Mouse (Mus musculus): ENCODE data around the gene Camsap2. TPM values are rescaled to one million over a fixed set of nuclear protein-coding genes. Genes with fewer than 3 reads are reported as not detected.
A peak's percentile ranks its signal among the peaks of the same experiment; 100 is the strongest.

Gene Camsap2
- total RNA-seq, 2 experiments from 2014 or later, result 3.3 to 6.1 TPM

GRCm38 (mm10) chr1:136344768-136345453 is 993 bp downstream of the Camsap2 start:
- ATAC-seq (replicated peaks; ENCODE audit: poor library complexity, severe bottlenecking), result no peak

DNA sequence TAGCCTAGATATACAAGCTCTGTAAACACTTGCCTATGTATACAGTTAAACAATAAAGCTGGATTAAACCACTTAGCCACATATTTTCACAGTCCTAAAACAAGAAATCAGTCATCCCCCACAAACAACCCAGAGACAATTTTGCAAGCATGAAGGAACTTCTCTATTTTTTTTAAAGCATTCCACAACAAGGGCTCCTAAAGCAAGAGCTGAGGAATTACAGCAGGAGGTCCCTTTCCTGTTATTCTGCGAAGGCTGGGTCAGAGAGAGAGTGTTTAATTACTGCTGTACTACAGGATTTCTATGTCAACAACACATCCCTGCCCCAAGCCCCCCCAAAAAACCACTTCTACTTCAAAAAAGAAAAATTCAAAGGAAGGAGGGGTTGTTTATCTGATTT is 1.6 kb downstream of the Camsap2 start:
- ATAC-seq (replicated peaks; ENCODE audit: poor library complexity, severe bottlenecking), result 0 out of 2 replicates have a peak, but pooled peaks have one; percentile 12

GRCm38 (mm10) chr1:136343727-136344126 is 2.2 kb downstream of the Camsap2 start:
- no peak for ATAC-seq (replicated peaks; ENCODE audit: poor library complexity, severe bottlenecking)

- ATAC-seq (replicated peaks; ENCODE audit: poor library complexity, severe bottlenecking), result no peak
Observed at GRCm38 (mm10) chr1:136340541-136340940, 5.4 kb downstream of the Camsap2 start.

- ATAC-seq (replicated peaks; ENCODE audit: poor library complexity, severe bottlenecking), result no peak
Observed at GRCm38 (mm10) chr1:136334743-136335142, 11.2 kb downstream of the Camsap2 start.

GRCm38 (mm10) chr1:136333512-136333911 is 12.4 kb downstream of the Camsap2 start:
- no peak for ATAC-seq (replicated peaks; ENCODE audit: poor library complexity, severe bottlenecking)

- no peak for ATAC-seq (replicated peaks; ENCODE audit: poor library complexity, severe bottlenecking)
Observed at GRCm38 (mm10) chr1:136333071-136333470, 12.8 kb downstream of the Camsap2 start.

DNA sequence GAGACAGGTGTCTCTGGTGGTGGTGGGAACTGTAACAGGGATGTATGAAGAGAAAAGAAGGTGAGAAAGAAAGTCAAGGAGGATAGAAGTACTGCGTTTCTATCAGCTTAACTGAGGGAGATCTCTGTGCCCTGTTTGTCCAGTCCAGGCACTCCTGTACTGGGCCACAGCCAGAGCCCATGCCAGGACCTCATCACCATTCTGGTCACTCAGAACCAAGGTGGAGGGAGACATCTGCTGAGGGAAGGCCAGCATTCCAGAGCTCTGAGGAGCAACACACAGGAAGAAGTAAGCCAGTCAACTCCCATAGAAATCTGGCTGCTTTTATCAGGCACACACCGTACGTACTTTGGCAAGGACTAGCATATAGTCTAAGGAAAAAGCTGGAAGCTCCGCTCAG is 14.1 kb downstream of the Camsap2 start:
- ATAC-seq (replicated peaks; ENCODE audit: poor library complexity, severe bottlenecking), result no peak

DNA sequence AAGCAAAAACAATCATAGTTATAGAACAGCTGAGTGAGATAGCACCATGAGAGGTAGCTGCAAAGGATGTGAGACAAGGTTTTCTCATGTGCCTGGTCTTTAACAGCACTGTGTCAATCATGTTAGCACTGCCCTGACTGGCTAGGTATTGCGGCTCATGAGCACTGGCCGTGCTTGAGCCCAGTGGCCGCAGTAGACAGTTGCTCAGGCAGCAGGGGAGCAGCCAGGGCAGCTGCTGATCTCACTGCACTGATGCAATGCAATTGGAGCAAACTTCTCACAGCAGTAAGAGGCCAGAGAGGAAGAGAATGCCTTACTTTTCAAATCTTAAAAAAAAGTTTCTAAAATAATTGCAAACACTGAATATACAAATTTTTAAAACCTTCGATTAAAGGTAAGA is 16.5 kb downstream of the Camsap2 start:
- no peak for ATAC-seq (replicated peaks; ENCODE audit: poor library complexity, severe bottlenecking)

GRCm38 (mm10) chr1:136328640-136329039 is 17.3 kb downstream of the Camsap2 start:
- ATAC-seq (replicated peaks; ENCODE audit: poor library complexity, severe bottlenecking), result no peak

DNA sequence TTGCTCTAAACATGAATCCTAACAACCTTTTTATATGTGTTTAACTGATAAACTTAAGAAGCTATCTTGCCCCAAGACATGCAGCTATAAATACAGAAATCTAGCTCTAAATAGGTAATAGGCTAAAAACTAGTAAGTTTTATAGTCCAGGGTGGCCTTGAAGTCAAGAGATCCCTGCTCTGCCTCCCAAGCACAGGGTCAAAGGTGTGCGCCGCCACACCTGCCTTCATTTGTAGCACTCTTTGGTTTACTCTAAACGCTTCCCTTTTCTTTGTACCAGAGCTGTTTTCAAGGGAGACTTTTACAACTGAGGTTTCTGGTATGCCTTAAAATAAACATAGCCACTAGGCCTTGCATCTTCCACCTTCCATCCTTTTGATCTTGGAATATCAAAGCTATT is 18.3 kb downstream of the Camsap2 start:
- no peak for ATAC-seq (replicated peaks; ENCODE audit: poor library complexity, severe bottlenecking)

- no peak for ATAC-seq (replicated peaks; ENCODE audit: poor library complexity, severe bottlenecking)
Observed at GRCm38 (mm10) chr1:136325933-136326332, 20.0 kb downstream of the Camsap2 start.

GRCm38 (mm10) chr1:136322331-136322730 is 23.6 kb downstream of the Camsap2 start:
- no peak for ATAC-seq (replicated peaks; ENCODE audit: poor library complexity, severe bottlenecking)

- ATAC-seq (replicated peaks; ENCODE audit: poor library complexity, severe bottlenecking), result no peak
Observed at GRCm38 (mm10) chr1:136316317-136316716, 29.6 kb downstream of the Camsap2 start.

GRCm38 (mm10) chr1:136309193-136309592 is 36.7 kb downstream of the Camsap2 start:
- no peak for ATAC-seq (replicated peaks; ENCODE audit: poor library complexity, severe bottlenecking)

DNA sequence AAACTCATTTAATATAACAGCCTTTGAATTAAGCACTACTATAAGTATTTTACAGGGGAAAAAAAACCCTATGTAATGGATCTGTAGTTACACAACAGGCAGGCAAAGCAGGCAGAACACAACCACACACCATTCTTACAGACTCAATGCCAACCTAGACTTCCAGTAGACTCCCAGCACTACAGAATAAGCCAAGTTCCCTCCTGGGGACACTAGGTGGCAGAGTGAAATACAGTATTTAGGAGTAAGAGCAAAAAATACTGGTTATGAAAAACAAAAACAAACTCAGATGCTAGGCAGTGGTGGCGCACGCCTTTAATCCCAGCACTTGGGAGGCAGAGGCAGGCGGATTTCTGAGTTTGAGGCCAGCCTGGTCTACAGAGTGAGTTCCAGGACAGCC is 39.5 kb downstream of the Camsap2 start:
- no peak for ATAC-seq (replicated peaks; ENCODE audit: poor library complexity, severe bottlenecking)

DNA sequence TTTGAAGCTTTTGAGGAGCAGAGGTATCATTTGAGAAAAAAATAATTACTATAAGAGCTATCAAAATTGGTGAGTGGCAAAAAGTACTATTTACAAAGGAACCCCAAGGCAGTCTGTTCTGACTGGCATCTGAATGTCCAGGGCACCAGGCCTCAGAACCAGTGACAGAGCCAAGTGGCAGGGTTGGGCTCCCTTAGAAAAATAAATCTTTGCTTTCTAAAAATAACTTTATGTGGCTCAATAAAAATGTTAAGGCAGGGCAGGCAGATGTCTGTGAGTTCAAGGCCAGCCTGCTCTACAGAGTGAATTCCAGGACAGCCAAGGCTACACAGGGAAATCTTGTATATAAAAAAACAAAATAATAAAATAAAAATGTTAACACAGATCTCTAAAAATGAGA is 51.9 kb downstream of the Camsap2 start:
- no peak for ATAC-seq (replicated peaks; ENCODE audit: poor library complexity, severe bottlenecking)

DNA sequence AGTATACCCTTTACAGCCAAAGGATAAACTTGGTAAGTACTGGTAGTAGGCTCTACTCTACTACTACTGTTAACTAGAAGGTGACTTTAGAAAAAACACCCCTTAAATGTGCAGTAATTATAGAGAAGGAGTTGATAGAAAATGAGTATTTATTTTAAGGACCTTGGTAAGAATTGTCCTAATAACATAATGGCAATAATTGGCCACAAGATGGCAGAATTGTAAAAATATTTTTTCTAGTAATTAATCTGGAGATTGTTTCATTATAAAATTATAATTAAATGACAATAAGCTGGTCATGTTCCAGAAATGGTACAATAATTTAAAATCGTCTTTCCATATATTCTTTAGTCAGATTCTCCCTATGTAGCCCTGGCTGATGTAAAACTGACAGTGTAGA is 56.1 kb downstream of the Camsap2 start:
- no peak for ATAC-seq (replicated peaks; ENCODE audit: poor library complexity, severe bottlenecking)

DNA sequence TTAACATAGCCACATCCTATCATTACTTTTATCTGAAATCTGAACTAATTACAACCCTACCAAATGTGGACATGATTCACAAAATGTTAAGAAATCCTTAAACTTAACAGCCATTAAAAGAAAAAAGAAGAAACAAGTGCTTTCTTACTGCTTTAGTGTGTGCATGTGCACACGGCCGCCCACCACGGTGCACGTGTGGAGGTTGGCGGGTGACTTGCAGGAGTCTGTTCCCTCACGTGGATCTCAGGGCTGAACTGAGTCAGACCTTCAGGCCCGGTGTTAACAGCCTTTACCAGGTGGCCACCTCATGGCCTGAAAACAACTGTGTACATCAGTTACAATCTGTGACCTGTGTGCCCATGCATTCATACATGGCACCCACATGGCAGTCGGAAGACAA is 68.5 kb downstream of the Camsap2 start:
- ATAC-seq (replicated peaks; ENCODE audit: poor library complexity, severe bottlenecking), result no peak

GRCm38 (mm10) chr1:136268224-136268623 is 77.7 kb downstream of the Camsap2 start:
- ATAC-seq (replicated peaks; ENCODE audit: poor library complexity, severe bottlenecking), result no peak

- no peak for ATAC-seq (replicated peaks; ENCODE audit: poor library complexity, severe bottlenecking)
Observed at GRCm38 (mm10) chr1:136266127-136266526, 79.8 kb downstream of the Camsap2 start.

- ATAC-seq (replicated peaks; ENCODE audit: poor library complexity, severe bottlenecking), result peak; percentile 41
Observed at GRCm38 (mm10) chr1:136263355-136263754, 82.5 kb downstream of the Camsap2 start.

All from granulocyte monocyte progenitor cell, adult 5-6 weeks (primary cell).